8 mouse cellular contexts compared by ENCODE assay signal in the genomic region with DNA sequence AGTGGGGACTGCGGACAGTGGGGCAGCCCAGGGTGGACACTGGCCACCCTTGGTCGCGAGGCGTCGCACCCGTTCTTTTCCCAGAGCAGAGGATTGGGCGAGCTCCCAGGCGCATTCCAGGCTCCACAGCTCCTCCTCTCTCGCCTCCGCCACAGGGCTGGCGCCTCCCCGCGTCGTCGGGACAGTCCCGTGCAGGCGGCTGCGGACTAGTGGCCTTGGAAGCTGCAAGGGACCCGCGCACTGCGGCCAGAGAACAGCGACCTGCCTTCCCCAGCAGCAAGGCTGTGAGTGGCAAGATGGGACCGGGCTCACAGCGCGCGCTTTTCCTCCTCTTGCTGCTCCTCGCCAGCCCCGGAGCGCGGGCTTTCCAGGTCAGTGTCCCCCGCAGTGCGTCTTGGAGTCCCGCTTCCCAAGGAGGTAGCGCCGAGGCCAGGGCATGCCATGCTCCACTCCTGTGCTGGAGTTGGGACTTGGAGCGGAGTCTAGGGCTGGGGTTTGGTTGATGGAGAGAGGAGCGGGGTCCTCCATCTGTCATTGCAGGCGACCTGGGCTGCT. TPM values are rescaled to one million over a fixed set of nuclear protein-coding genes. Genes with fewer than 3 reads are reported as not detected.
A peak's percentile ranks its signal among the peaks of the same experiment; 100 is the strongest.
DNase-seq lines count a peak whose midpoint lies in the region; ATAC-seq and TF ChIP-seq lines count a peak whose summit lies in the region.

No protein-coding gene starts in this region.

- no peak for TF ChIP-seq POLR2A in limb, embryonic 14.5 days (IDR thresholded peaks at IDR 0.05; ENCODE audit: borderline replicate concordance, extremely low read depth, insufficient read depth, insufficient read length)

- no peaks in the 10 kb centered on the region for H3K9me3 ChIP-seq in erythroblast, embryonic 14.5 days (ENCODE audit: control insufficient read depth, low read length)
- H3K9me3 ChIP-seq in limb, embryonic 14.5 days (ENCODE audit: control insufficient read depth, low read length): no peaks in the 10 kb centered on the region
- H3K9me3 ChIP-seq in midbrain, embryonic 16.5 days (replicated peaks; ENCODE audit: control insufficient read depth, low read length, poor library complexity, severe bottlenecking): no peaks in the 10 kb centered on the region

- H3K4me2 ChIP-seq in limb, embryonic 14.5 days (replicated peaks; ENCODE audit: low read depth, low read length, severe bottlenecking): peak overlapping the region; percentile 89
- H3K4me2 ChIP-seq in midbrain, embryonic 16.5 days (ENCODE audit: low read length): peak overlapping the region; percentile 86

- DNase-seq in embryo, embryonic 10.5 days (ENCODE audit: low spot score): peak; percentile 77
- DNase-seq in gastrocnemius, postnatal 36 days: peak; percentile 53 to 54
- DNase-seq in hindlimb bud, embryonic 11.5 days (ENCODE audit: extremely low spot score, low read depth, low spot score): peak; percentile 10
- DNase-seq in limb, embryonic 14.5 days (ENCODE audit: low spot score): peak; percentile 38
- peak; percentile 37 for DNase-seq in testis, postnatal 14 days (ENCODE audit: low spot score)

- ATAC-seq in erythroblast, adult 5-6 weeks (replicated peaks; ENCODE audit: low FRiP score, poor library complexity, severe bottlenecking): no peak; the same call in 1 of the 2 replicates
- ATAC-seq in limb, embryonic 14.5 days (ENCODE audit: low FRiP score, low read depth): peak; percentile 77
- ATAC-seq in midbrain, embryonic 16.5 days: peak; percentile 56; the same call in 1 of the 2 replicates

- H3K27ac ChIP-seq in limb, embryonic 14.5 days (replicated peaks; ENCODE audit: low read depth, low read length): no peak overlapping the region
- no peak overlapping the region for H3K27ac ChIP-seq in midbrain, embryonic 16.5 days (ENCODE audit: low read length)

- intact Hi-C loops in gastrocnemius, postnatal 36 days (cut with DNase I): no loop called here

- peaks cover 26% of the 10 kb centered on the region for H3K27me3 ChIP-seq in erythroblast, embryonic 14.5 days (ENCODE audit: control insufficient read depth)
- 0 out of 2 replicates have a peak, but pooled peaks cover 7% of the 10 kb centered on the region for H3K27me3 ChIP-seq in limb, embryonic 14.5 days (ENCODE audit: control insufficient read depth, insufficient read depth, low read length)
- H3K27me3 ChIP-seq in midbrain, embryonic 16.5 days (ENCODE audit: control insufficient read depth, insufficient read depth, low read depth, low read length): peaks cover 3% of the 10 kb centered on the region

- WGBS in limb, embryonic 14.5 days: under 1% methylated on average over 25 of the region's 38 CpGs
- under 1% methylated on average over 38 of the region's 38 CpGs for WGBS in midbrain, embryonic 16.5 days

- H3K4me3 ChIP-seq in erythroblast, embryonic 14.5 days (replicated peaks): peak overlapping the region; percentile 14
- peak overlapping the region; percentile 49 for H3K4me3 ChIP-seq in limb, embryonic 14.5 days (replicated peaks; ENCODE audit: low read length)
- H3K4me3 ChIP-seq in midbrain, embryonic 16.5 days (ENCODE audit: low read depth, low read length): peak overlapping the region; percentile 53

- no peaks in the 10 kb centered on the region for H3K4me1 ChIP-seq in erythroblast, embryonic 14.5 days (ENCODE audit: control insufficient read depth)
- H3K4me1 ChIP-seq in limb, embryonic 14.5 days (ENCODE audit: control insufficient read depth, insufficient read depth, low read length): no peaks in the 10 kb centered on the region
- H3K4me1 ChIP-seq in midbrain, embryonic 16.5 days (ENCODE audit: control insufficient read depth, insufficient read depth, low read length): no peaks in the 10 kb centered on the region

- peak overlapping the region; percentile 48 for H3K9ac ChIP-seq in limb, embryonic 14.5 days (ENCODE audit: low read depth, low read length, severe bottlenecking)
- H3K9ac ChIP-seq in midbrain, embryonic 16.5 days (ENCODE audit: low read depth, low read length): peak overlapping the region; percentile 66

- H3K36me3 ChIP-seq in erythroblast, embryonic 14.5 days (ENCODE audit: control insufficient read depth): no peaks in the 10 kb centered on the region
- H3K36me3 ChIP-seq in limb, embryonic 14.5 days (ENCODE audit: control insufficient read depth, insufficient read depth, low read length): no peaks in the 10 kb centered on the region
- H3K36me3 ChIP-seq in midbrain, embryonic 16.5 days (ENCODE audit: control insufficient read depth, insufficient read depth, low read length): no peaks in the 10 kb centered on the region

RNA-seq across cellular contexts. Expression of gene Fbln7, which starts 1.1 kb away (rescaled TPM):
- not detected in 2 replicates for polyA plus RNA-seq in erythroblast, embryonic 14.5 days (2012)
- not detected in 2 replicates for total RNA-seq in erythroblast, adult 5-6 weeks (2015; ENCODE audit: low replicate concordance)
- 0.09 TPM in 1 of 2 replicates, not detected in the other for total RNA-seq in erythroblast, adult 5-6 weeks (2017; ENCODE audit: low replicate concordance)
- total RNA-seq in gastrocnemius, postnatal 36 days (2021): 1 to 10 TPM; 3.6 to 6.9 TPM
- 15.0 and 18.7 TPM in 2 replicates for polyA plus RNA-seq in limb, embryonic 14.5 days (2012; rRNA removed)
- polyA plus RNA-seq in limb, embryonic 14.5 days (2014; fragmentation: Nextera tagmentation; extraction: Ambion mirVana): 6.8 and 8.9 TPM in 2 replicates
- polyA plus RNA-seq in midbrain, embryonic 16.5 days (2015; fragmentation: Nextera tagmentation; extraction: Ambion mirVana): 2.7 and 4.0 TPM in 2 replicates

RNA-seq across cellular contexts. Expression of gene Tmem87b, which starts 45.9 kb away (rescaled TPM):
- polyA plus RNA-seq in erythroblast, embryonic 14.5 days (2012): 0.05 and 0.08 TPM in 2 replicates
- 2.3 and 4.4 TPM in 2 replicates for total RNA-seq in erythroblast, adult 5-6 weeks (2015; ENCODE audit: low replicate concordance)
- total RNA-seq in erythroblast, adult 5-6 weeks (2017; ENCODE audit: low replicate concordance): 1.4 and 3.4 TPM in 2 replicates
- 10 to 100 TPM; 11.4 to 13.0 TPM for total RNA-seq in gastrocnemius, postnatal 36 days (2021)
- 28.3 and 28.4 TPM in 2 replicates for polyA plus RNA-seq in limb, embryonic 14.5 days (2012; rRNA removed)
- polyA plus RNA-seq in limb, embryonic 14.5 days (2014; fragmentation: Nextera tagmentation; extraction: Ambion mirVana): 26.9 TPM in 2 replicates
- polyA plus RNA-seq in midbrain, embryonic 16.5 days (2015; fragmentation: Nextera tagmentation; extraction: Ambion mirVana): 39.3 and 42.7 TPM in 2 replicates

Comparison
In these comparisons a context has a peak if more than half of its experiments do, and no peak if none do; other contexts are left out.
1. DNase-seq: peak in every context shown above with its lines; median percentile 77 in embryo, embryonic 10.5 days; 54 in gastrocnemius, postnatal 36 days; 38 in limb, embryonic 14.5 days; 37 in testis, postnatal 14 days; 10 in hindlimb bud, embryonic 11.5 days.
2. RNA of gene Tmem87b, which starts 45.9 kb away (polyA plus RNA-seq): 39.3 to 42.7 TPM in midbrain, embryonic 16.5 days and 26.9 to 28.4 TPM in limb, embryonic 14.5 days; 0.05 to 0.08 TPM in erythroblast, embryonic 14.5 days; every median in the first group is over 10 times any median in the second.
3. Peak in every context shown above with its lines, with median percentiles within 50 percentile points of each other: H3K4me3 ChIP-seq.